Mouse (Mus musculus) cerebellum, adult 2 months (tissue): ENCODE results near the gene Zc3h14.

Experiments used
- CTCF ChIP-seq: fragments of 200-500 bp; IDR thresholded peaks from 2 replicates; pipeline ENCODE4 v1.5.1; 2011; ENCODE audit warnings: low read depth, mild to moderate bottlenecking, control low read depth, low read length, moderate library complexity, borderline replicate concordance; ENCODE audit not compliant: insufficient read depth
- POLR2A ChIP-seq: fragments of 200-500 bp; IDR thresholded peaks from 2 replicates; pipeline ENCODE4 v1.6.1; 2011; ENCODE audit warnings: low read length, control low read depth, borderline replicate concordance; ENCODE audit not compliant: insufficient read depth

DNA sequence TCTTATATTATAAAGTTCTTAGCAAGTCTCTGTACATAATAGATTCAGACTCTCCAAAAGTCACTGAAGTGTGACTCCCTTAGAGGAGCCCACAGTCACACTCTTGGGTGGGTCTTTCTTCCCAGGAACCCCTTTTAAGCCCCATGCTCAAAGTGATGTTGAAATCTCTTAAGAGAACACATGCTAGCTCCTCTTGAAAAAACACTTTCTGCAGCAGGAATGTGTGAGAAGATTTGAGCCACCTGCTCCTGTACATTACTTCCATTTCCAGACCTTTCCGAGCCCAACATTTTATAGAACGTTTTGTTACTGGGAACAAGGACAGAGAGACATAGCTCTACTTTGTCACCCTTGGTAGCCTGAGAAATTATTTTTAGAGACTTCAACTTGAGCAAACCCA is 88.1 kb downstream of the Zc3h14 start:
- TF ChIP-seq POLR2A (no peak), CTCF (no peak)
